Mouse (Mus musculus) frontal cortex, adult (tissue): ENCODE measurements at regions not wholly inside any gene's neighbourhood (a gene's known extent, or its start where the extent isn't known, plus 50 kb on each side); places are given as distances from the start of the nearest gene placed in this dataset.

Experiments used
- ATAC-seq: cut with Nextera tagmentation; 2 replicates; pipeline ENCODE4 v1.9.2; 2017; ENCODE audit warnings: mild to moderate bottlenecking, moderate library complexity, mixed read lengths; ENCODE audit not compliant: low TSS enrichment

DNA sequence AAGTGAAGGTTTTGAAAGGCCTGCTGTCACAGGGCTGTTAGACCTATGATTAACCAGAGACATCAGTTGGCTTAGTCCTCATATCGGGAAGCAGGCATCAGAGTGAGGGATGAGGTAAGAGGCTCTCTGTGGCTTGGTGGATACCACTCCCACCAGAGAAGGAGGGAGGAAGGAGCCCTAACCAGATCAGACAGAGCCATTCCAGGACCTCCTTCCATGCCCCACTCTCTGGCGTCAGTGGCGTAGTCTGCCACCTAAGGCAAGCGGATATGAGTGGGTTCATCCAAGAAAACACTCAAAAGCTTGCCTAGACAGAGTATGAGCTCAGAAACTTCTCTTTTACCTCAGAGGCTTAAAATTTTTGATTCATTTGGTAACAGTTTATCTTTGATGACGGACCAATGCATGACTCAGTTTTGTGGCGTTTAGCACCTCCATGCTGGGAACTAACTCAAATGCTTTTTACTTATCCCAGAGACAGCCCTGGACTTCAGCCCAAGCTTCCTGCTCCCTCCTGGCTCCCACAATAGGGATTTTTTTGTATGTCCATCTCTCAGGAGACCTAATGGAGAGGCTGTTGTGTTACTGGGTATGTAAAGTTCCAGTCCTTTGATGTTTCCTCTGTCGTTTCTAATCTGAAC lies 367.5 kb upstream of the Rasgrp1 start:
- ATAC-seq: no peak

DNA sequence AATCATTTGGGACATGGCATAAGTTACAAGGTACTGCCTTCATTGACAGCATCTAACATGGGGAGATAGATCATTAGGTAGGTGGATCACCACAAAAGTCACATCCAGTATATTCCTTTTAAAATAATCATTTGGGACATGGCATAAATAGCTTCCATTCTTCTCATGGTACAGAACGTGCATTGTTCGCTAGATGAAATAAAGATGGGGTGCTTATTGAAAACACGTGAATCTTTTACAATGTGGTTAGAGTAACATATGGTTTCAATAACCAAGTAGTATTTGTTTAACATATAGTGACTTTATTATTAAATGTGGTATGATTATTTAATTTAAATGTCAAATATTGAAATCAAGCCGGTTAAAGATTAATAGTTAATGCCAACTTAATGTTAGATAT lies 381.3 kb upstream of the Rasgrp1 start:
- ATAC-seq: no peak

DNA sequence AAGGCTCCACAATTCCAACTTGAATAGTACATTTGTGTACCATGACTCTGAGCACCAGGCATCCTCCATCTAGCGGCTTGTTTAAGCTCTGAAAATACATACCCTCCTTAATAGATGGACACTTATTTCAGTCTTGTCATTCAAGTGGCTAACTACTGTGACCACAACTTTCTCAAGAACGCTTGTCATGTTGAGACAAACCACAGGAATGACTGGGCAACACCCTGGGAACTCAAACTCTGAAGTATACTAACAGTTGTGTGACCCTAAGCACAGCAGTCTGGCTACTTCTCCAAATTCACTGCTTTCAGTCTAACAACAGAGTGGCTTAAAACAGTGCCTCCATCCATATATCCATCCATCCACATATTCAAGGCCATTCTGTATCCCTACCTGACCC lies 380.4 kb upstream of the Thbs1 start:
- ATAC-seq: no peak

DNA sequence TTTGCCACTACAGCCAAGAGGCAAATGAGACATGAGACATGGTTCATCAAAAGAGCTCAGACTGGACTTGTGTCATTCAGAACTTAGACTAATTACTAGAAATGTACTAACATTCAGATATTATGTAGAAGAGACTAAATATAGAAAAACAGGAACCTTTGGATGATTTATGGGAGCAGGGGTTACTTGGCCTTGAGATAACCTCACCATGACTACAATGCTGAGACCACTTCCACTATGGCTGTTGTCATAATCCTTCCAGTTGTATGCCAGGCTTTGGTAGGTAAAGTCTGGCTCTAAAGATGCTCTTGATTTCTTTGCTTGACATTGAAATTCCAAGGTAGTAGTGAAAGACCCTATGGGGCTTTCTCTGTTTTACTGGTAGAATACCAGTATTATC lies 369.3 kb upstream of the Thbs1 start:
- ATAC-seq: no peak

DNA sequence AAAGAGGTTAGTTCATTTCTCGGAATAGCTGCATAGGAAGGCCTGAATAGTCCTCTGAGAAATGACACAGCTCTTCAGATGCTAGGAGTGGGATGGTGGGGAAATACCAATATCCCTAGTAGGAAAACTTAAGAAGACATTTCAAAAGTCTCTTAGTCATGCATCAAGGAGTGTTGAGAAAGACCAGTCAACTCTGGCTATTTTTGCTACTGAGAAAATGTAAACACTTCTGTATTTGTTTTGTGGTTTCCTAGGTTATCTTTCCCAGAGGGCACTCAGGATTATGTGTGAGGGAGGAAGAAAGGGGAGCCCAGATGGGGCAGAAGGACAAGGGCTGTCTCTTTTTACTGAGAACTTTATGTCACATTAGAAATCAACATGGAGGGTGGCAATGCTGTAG lies 367.8 kb upstream of the Thbs1 start:
- ATAC-seq: peak; percentile 44; the same call in 1 of the 2 replicates

DNA sequence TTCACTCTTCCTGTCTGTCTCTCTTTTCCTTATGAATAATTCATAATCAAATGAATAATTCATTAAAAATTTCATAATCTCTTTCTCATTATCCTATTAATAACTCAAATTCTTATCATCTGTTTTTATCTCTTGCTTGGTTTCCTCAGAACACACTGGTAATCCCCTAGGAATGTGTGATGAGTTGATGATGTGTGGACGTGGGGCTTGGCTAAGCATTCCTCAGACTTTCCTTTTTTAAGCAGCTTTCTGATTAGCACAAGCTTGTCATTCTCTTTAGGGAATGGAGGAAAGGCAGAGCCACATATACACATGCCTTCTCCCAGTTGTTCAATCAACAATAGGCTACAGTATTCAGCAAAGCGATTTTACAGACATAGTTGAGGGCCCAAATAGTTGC lies 365.9 kb upstream of the Thbs1 start:
- ATAC-seq: no peak

DNA sequence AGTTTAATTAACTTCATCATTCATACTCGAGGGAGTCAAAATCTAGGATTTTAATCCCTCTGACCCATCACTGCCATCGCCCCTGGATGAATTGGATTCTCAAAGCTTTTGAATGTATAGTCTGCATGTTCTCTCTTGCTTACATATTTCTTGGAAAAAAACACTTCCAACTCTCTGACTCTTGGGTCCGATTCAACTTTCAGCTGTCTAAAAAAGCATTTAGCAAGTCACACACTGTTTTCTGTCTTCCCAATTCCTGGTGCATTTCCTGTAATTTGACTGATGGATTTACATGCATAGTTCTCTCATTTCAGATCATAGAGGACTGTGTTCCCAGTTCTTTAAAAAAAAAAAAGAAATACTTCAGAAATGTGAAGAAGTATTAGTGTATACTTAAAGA lies 364.5 kb upstream of the Thbs1 start:
- no peak for ATAC-seq

DNA sequence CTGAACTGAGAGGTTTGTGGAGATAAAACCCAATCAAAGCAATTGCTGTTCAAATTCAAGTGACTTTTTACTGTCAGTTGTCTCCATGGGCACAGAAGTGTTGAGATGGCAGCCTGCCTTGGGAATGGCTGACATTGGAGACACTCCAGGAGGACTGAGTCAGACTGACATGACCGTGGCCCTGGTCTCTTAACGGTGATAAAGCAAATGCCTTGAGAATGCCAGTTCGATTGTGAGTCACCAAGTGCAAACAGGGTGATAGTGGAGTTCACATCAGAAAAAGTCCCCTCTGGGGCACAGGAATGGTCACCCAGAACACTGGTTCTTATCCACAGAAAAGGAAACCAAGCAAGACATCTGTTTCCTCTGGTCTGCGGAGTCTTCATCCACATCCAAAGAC lies 362.8 kb upstream of the Thbs1 start:
- ATAC-seq: no peak

DNA sequence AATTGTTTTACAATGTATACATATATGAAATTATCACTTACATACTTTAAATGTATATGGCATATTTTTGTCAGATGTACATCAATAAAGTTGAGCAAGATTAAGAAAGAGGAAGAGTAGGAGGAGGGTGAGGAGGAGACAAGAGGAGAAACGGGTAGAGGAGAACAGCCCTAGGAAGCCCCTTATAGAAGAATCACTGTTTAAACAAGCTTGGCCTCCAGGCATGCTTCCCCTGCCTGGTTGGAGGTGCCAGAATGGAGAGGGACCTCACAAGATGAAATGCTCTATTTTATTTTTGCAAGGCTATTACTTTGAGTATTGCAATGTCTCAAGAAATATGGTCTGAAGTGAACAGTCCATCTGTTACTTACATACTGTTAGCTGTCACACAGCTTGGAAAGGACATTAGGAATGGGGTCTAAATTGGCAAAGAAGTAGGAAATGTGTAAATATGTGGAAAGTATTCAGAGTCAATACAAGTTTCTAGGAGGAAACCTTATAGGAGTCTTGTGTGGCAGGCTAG lies 352.1 kb upstream of the Thbs1 start:
- no peak for ATAC-seq

DNA sequence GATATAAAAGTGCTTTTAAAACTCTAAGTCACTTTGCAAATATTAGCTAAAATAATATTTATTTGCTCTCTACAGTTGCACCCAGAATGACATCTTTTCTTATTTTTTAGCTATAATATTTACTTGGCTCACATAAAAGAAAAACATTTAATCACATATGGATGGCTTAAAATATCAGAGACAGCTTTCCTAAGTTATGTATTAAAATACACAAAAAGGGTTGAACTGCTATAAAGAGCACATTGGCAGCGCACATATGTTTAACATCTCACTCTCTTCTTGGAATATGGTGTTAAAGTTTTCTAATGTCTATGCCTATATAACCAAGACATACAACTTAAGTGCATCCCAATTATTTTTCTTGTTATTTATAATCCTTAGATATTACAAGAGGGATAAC lies 348.0 kb upstream of the Thbs1 start:
- ATAC-seq: no peak

DNA sequence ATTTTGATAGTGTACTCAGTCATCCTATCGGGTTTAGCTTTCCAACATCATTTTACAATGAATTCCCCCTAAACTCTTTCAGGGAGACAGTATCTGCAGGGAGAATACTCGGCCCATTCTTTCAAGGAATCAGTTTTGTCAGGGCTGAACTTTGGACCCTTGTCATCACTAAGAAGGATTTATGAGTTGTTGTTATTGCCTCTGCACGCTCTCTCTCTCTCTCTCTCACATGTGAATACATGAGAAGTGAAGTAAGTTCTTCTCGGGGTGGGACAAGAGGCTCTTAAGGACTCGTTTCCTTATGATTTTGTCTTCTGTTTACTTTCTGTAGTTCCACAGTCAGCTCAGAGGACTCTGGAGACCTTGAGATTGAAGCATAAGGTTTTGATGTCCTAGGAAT lies 346.1 kb upstream of the Thbs1 start:
- no peak for ATAC-seq

DNA sequence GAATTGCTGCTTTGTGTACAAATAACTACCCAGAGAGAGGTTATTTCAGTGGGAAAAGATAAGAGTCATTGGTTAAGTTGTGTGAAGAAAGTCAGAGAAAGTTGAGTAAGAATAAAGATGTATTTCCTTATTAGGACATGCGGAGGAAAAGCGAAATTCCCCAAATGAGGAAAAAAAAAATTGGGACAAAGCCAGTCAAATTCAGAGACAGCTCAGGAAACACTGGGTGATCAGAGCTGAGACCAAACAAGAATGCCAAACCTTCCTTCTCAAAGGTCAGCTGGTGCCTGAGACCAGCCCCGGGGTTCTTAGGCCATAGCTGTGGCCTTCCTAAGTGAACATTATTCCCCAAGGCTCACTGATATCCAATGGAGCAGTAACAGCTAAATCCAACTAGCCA lies 345.2 kb upstream of the Thbs1 start:
- ATAC-seq: no peak

DNA sequence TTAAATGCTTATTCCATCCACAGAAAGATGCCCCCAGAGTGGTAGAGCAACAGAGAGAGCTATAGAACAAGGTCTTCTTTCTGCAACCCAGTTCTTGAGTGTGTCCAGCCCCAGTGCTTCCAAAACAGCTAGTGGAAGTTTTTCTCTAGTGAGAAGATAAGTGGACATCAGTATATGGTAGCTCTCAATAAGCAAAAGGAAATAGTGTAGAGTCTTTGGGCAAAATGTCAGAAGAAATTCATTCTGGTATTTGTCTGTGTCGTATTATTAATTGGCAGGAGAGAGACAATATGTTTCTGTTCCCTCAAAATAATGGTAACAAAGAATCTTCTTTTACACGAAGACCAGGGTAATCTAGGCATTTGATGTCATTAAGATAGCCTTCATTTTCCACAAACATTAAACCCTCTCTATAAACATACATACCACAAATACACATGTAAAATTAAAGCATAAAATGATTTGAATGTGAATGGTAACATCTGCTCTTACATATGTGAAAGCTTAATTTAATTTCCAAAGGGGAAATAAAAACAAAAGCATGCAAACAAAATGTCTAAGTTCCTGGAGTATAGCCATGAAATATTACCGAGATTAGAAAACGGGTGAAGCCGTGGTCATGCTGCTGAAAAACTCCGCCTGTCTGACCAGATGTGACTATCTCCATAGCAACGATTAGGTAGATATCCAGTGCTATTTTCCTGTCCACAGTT lies 342.1 kb upstream of the Thbs1 start:
- ATAC-seq: no peak

DNA sequence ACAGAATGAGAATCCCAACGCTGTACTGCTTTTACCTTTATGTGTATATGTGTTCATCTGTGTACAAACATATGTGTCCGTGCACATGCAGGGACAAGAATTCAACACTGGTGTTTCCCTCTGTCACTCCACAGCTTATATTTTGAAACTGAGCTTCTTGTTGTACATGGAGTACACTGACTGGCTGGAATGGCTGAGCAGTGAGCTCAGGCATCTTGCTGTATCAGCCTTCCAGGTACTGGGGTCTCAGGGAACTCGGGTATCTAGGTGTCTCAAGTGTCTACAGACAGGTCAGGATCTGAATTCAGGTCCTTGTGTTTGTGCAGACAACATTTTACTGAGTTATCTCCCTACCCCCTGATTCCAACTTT lies 341.6 kb upstream of the Thbs1 start:
- no peak for ATAC-seq

DNA sequence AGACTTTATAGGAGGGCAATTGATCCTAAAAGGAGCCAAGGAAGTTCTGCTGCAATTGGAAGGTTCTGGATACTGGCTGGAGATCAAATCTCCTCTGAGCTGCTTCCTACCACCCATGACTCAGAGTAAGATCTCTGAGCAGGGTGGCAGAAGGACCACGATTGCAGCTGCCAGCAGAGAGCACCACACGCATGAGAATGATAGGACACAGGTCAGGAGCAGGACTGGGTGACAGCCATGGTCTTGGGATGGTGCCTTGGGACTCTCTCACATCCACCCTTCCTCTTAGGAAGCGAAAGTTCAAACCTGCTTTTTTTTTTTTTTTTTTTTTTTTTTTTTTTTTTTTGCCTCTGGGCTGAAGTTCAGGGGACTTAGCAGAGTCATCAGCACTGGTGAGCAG lies 331.4 kb upstream of the Thbs1 start:
- ATAC-seq: peak; percentile 34; the same call in 1 of the 2 replicates

DNA sequence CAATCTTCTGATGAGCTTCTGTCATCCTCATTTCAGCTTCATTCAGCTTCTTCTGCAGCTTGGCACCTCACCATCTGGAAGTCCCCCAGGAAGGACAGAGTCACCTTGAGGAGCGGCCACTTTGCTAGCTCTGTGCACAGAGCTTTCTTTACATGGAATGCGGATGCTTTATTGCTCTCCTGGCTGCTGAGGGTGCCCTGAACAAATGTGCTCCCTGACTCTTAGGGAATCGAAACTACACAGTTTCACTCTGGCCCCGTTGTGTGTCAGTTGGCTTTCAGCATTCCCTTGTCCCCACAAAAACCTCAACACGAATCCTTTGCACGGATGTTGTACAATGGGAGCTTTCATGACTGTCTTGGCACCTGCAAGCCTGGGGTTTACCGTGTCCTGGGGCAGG lies 330.9 kb upstream of the Thbs1 start:
- no peak for ATAC-seq

DNA sequence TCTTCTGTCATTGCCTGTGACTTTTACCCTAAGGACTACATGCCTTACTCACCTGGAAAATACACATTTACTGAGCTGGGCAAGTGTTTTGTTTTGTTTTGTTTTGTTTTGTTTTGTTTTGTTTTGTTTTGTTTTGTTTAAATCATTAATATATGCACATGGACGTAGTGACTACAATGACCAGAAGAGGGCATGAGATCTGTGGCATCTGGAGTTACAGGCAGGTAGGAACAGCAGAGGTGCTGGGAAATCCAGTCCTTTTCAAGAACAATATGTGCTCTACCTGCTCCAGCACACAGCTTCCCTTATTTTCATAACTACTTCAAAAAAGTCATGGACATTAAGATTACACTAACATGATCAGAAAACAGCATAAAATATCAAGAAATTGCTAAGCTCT lies 324.4 kb upstream of the Thbs1 start:
- no peak for ATAC-seq

DNA sequence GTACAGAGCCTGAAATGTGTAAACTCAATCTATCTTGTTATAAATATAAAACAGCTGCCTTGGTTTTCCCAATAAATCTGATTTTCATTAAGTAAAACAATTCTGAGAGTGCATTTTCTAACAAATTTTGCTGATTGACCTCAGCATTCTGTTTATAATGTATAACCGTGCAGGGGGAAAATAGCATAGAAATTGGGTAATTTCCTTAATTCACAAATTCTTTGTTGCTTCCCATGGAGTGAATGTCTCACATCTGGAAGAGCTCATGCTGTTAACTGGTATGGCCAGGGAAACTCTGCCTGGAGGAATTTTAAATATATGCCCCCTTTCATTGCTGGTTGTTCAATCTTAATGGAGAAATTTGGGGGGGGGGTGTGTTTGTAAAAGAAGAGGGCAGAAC lies 317.4 kb upstream of the Thbs1 start:
- ATAC-seq: no peak

DNA sequence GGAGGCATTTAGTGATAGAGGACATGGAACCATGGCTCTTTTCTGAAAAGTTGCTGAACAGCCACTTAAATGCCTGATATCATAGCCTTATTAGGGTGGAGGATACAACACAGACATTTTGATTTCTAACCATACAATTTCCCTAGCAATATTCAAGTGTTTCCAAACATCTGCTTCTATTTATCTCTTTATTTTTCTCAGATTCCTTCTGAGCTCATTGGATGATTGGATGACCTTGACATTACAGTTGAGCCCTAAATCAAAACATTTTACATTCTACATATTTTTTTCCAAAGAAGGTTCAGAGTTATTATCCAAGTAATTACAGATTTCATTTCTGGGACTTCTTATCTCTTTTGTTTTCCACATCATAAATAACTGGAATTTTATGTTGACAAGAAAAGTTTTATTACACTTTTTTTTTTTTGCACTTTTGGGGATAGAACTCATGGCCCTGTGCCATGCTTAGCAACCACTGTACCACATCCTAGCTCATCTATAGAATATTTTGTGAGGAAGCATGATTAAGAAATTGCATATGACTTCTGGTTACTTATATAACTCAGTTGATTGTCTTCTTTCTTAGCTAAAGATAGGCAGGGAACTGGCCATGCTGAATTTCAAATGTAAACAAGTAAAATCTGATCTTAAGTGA lies 309.6 kb upstream of the Thbs1 start:
- no peak for ATAC-seq

DNA sequence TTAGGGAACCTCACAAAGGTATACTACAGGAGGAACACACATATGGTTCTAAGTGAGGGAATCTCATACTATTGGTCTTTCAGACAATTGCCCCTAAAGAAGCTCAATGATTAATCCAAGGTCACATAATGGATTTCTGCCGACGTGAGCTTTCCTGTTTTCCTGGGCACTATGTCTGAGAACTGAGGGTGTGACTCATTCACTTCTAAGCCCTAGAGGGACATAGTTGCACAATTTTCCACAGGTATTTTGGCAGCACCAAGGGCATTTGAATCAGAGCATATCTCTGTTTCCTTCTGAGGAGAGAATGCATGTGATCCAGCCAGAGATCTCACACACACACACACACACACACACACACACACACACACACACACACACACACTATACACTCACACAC lies 309.0 kb upstream of the Thbs1 start:
- no peak for ATAC-seq

DNA sequence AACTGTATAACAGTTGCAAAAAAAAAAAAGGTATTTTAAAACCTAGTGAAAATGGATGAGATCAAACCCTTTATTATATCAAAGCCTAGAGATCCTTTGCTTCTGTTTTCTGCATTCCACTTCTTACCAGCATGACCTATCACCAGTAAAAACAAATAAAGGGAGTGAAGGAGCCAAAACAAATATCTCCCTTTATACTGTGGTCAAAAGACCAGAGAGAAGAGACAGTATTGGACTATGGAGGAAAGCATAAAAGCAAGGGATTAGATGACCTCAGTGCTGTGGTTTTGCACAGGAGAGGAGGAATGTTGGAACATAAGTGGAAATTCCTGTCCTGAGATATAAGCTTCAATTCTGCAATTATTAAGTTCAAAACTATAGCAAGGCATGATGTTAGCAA lies 307.0 kb upstream of the Thbs1 start:
- no peak for ATAC-seq

DNA sequence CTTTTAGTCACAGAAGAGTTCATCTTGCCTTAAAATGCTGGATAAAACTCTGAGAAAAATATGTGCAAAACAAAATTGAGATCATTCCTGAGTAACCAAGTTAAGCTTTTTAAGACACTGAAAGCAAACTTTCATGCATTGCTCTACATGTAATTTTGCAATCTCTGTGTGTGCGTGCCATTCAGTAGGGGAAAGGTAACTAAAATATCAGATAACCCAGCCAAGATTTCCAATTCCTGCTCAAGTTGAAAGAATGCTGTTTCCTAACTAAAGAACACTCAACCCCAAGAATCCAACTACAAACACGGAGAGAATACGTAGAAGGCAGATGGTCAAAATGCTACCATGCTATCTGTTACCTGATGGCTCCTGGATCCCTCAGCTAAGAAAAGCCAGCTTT lies 304.6 kb upstream of the Thbs1 start:
- ATAC-seq: no peak

DNA sequence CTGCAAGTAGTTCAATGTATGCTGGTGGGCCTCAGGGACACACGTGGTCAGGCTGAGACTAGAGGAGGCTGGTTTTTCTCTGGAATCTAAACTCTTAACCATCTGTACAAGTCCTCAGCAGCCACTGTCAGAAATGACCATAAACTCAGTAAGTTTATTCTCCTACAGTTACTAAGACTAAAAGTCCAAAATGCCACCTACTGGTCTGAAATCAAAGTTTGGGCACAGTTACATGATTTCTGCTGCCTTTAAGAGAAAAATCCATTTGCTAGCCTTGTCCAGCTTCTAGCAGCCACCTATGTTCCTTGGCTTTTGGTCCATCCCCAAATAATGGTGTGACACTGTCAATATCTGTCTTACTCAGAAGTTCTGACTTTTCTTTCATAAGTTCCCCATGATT lies 300.2 kb upstream of the Thbs1 start:
- ATAC-seq: no peak
